Mouse (Mus musculus) midbrain, embryonic 11.5 days (tissue): ENCODE measurements around the gene Bcl2. TPM values are rescaled to one million over a fixed set of nuclear protein-coding genes. Genes with fewer than 3 reads are reported as not detected.
"Not testable (repeated sequence)": the region's sequence is repeated elsewhere in the genome, so short reads cannot be mapped to it uniquely, and the experiment has no call there.

Source experiments
- ATAC-seq: fragments of 200-750 bp; cut with Nextera tagmentation; 2 replicates; pipeline ENCODE4 v1.8.0; 2017; ENCODE audit warnings: moderate TSS enrichment, moderate library complexity; ENCODE audit not compliant: low FRiP score
- DNase-seq: peaks from one replicate; pipeline ENCODE4 v3.0.0; 2015; ENCODE audit warnings: low spot score; ENCODE audit errors: missing footprints
- H3K27ac ChIP-seq: fragments of 300-500 bp; sonication (generic); 2 replicates; pipeline ENCODE4 v1.5.1; 2014; ENCODE audit warnings: low read depth, low read length
- H3K27me3 ChIP-seq: fragments of 300-500 bp; sonication (generic); 2 replicates; pipeline ENCODE4 v1.6.1; 2014; ENCODE audit warnings: mild to moderate bottlenecking, low read length, moderate library complexity, mixed read lengths; ENCODE audit not compliant: control insufficient read depth, insufficient read depth
- H3K36me3 ChIP-seq: fragments of 300-500 bp; sonication (generic); 2 replicates; pipeline ENCODE4 v1.6.1; 2014; ENCODE audit warnings: mild to moderate bottlenecking, low read length, moderate library complexity, mixed read lengths; ENCODE audit not compliant: control insufficient read depth, insufficient read depth
- H3K4me1 ChIP-seq: fragments of 300-500 bp; sonication (generic); 2 replicates; pipeline ENCODE4 v1.6.1; 2014; ENCODE audit warnings: low read length; ENCODE audit not compliant: control insufficient read depth, insufficient read depth
- H3K4me2 ChIP-seq: fragments of 300-500 bp; sonication (generic); 2 replicates; pipeline ENCODE4 v1.6.1; 2014; ENCODE audit warnings: mild to moderate bottlenecking, moderate library complexity
- H3K4me3 ChIP-seq: fragments of 300-500 bp; sonication (generic); 2 replicates; pipeline ENCODE4 v1.5.1; 2014; ENCODE audit warnings: low read depth, low read length
- H3K9ac ChIP-seq: fragments of 300-500 bp; sonication (generic); 2 replicates; pipeline ENCODE4 v1.6.1; 2014; ENCODE audit warnings: low read length
- H3K9me3 ChIP-seq: fragments of 300-500 bp; sonication (generic); 2 replicates; pipeline ENCODE4 v1.6.1; 2016; ENCODE audit warnings: low read length; ENCODE audit not compliant: control insufficient read depth
- WGBS: fragments of 180-500 bp; shearing (Covaris S2); extraction: QIAGEN DNeasy Blood & Tissue Kit; methylation state at CpG from one replicate; pipeline ENCODE4 v1.1.7; 2014; 5-methylcytosine and 5-hydroxymethylcytosine counted together
- polyA plus RNA-seq: library from polyadenylated mRNA; unstranded; fragments of >200 nt; fragmentation: Nextera tagmentation; extraction: Ambion mirVana; gene quantifications from 2 replicates; pipeline ENCODE4 v1.2.1, GENCODE M21; 2014

Bcl2 gene
- polyA plus RNA-seq, 1 experiment from 2014 or later, result 6.2 TPM

- H3K4me2 ChIP-seq, result no peak overlapping the region
- no peak overlapping the region for H3K27ac ChIP-seq
- H3K36me3 ChIP-seq, result peaks cover 3% of the 10 kb centered on the region; the same call in 1 of the 2 replicates
- H3K9ac ChIP-seq, result no peak overlapping the region
- no peak for DNase-seq
- no peaks in the 10 kb centered on the region for H3K27me3 ChIP-seq
- 92% methylated on average over 6 of the region's 6 CpGs for WGBS
- ATAC-seq, result no peak
- no peak overlapping the region for H3K4me3 ChIP-seq
- H3K9me3 ChIP-seq, result no peaks in the 10 kb centered on the region
- no peaks in the 10 kb centered on the region for H3K4me1 ChIP-seq
Observed at GRCm38 (mm10) chr1:106742980-106743379, 28.9 kb upstream of the Bcl2 start.

DNA sequence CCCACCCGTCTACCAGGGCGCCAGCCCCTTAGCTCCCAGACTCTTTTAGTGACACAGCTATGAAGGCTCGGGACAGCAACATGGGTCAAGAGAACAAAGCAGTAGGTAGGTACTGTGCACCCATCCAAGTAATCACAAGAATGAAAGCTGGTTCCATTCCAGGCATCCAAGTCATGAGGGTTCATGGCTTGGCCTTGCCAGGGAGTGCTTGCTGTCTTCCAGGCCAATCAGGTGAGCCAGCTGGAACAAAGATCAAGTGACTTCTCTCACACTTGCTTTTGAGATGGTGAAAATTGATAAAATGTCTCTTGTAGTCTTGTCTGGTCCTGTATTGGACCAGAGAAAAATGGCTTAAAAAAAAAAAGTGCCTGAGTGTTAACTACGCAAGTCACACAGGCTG is 26.7 kb upstream of the Bcl2 start:
- Histone ChIP-seq H3K36me3 (no peaks in the 10 kb centered on the region), H3K9ac (no peak overlapping the region), H3K4me3 (no peak overlapping the region), H3K9me3 (no peaks in the 10 kb centered on the region), H3K4me2 (no peak overlapping the region), H3K27ac (no peak overlapping the region), H3K27me3 (no peaks in the 10 kb centered on the region), H3K4me1 (no peaks in the 10 kb centered on the region)
- WGBS, result 95% methylated on average over 4 of the region's 4 CpGs
- ATAC-seq (no peak), DNase-seq (no peak)

GRCm38 (mm10) chr1:106739810-106740209 is 25.7 kb upstream of the Bcl2 start:
- no peak for ATAC-seq
- no peak overlapping the region for H3K9ac ChIP-seq
- H3K9me3 ChIP-seq, result no peaks in the 10 kb centered on the region
- H3K27me3 ChIP-seq, result no peaks in the 10 kb centered on the region
- no peak overlapping the region for H3K27ac ChIP-seq
- WGBS, result 90% methylated on average over 5 of the region's 5 CpGs
- H3K4me1 ChIP-seq, result no peaks in the 10 kb centered on the region
- no peaks in the 10 kb centered on the region for H3K36me3 ChIP-seq
- no peak for DNase-seq
- H3K4me2 ChIP-seq, result no peak overlapping the region
- H3K4me3 ChIP-seq, result no peak overlapping the region

DNA sequence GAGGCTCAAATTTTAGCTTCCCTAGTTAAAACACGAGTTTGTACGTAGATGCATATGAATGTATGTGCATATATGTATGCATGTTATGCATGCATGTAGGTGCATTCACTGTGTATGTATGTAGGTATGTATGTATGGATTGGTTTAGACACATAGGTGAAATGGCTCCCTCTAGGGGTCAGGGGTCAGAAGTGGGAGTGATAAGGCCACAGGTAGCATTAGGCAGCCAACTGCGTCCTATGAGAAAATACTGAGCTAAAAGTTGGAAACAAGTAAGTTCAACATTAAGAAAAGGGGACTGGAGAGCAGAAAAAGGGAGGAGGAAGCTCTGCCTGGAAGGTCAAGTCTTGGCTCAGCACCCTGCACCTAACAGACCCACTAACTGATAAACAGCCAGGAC is 24.0 kb upstream of the Bcl2 start:
- no peak for ATAC-seq
- H3K9me3 ChIP-seq, result no peaks in the 10 kb centered on the region
- no peaks in the 10 kb centered on the region for H3K27me3 ChIP-seq
- H3K27ac ChIP-seq, result no peak overlapping the region
- no peaks in the 10 kb centered on the region for H3K4me1 ChIP-seq
- H3K4me2 ChIP-seq, result no peak overlapping the region
- WGBS, result 82% methylated on average over 3 of the region's 3 CpGs
- H3K36me3 ChIP-seq, result no peaks in the 10 kb centered on the region
- no peak overlapping the region for H3K4me3 ChIP-seq
- no peak for DNase-seq
- no peak overlapping the region for H3K9ac ChIP-seq

DNA sequence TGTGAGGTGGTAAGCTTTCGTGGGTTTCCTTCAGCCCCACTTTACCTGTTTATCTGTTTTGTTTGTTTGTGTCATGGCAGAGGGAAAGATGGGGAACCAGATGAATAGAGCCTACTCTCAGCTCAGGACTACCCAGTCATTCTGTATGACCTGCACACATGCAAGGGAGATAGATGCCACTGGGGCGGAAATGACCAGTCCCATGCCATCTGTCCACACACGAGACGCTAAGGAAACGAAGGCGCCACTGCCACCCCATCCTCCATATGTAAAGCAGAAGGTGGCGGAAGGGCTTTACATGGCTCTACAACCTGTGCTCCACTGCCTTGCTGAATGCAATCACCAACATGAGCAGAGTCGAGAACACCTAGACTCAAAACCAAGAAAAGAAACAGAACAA is 22.1 kb upstream of the Bcl2 start:
- no peaks in the 10 kb centered on the region for H3K9me3 ChIP-seq
- H3K9ac ChIP-seq, result no peak overlapping the region
- H3K4me2 ChIP-seq, result no peak overlapping the region
- no peaks in the 10 kb centered on the region for H3K27me3 ChIP-seq
- no peak overlapping the region for H3K27ac ChIP-seq
- H3K4me3 ChIP-seq, result no peak overlapping the region
- DNase-seq (no peak), ATAC-seq (no peak)
- H3K36me3 ChIP-seq, result no peaks in the 10 kb centered on the region
- H3K4me1 ChIP-seq, result no peaks in the 10 kb centered on the region
- WGBS, result 94% methylated on average over 8 of the region's 8 CpGs

DNA sequence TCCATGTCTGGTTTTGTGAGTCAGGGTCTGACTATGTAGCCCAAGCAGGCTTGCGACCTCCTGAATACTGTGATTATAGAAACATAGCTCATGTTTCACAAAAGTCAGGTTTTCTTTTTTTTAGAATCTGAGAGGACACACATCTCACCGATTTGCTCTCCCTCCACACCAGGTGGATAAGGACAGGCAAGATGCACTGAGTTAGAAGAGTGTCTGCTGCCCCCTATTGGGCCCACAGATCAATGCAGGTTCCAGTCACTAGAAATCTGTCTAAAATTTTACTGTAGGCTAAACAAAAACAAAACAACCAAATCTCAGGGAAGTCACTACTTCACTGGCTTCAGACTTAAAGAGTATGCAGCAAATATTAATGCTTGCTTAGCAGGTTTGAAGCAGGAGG is 21.5 kb upstream of the Bcl2 start:
- WGBS, result 66% methylated on average over 2 of the region's 2 CpGs
- no peaks in the 10 kb centered on the region for H3K9me3 ChIP-seq
- H3K27ac ChIP-seq, result no peak overlapping the region
- DNase-seq (peak; percentile 91), ATAC-seq (peak; percentile 52; the same call in 1 of the 2 replicates)
- H3K4me1 ChIP-seq, result no peaks in the 10 kb centered on the region
- no peaks in the 10 kb centered on the region for H3K36me3 ChIP-seq
- no peak overlapping the region for H3K9ac ChIP-seq
- H3K27me3 ChIP-seq, result no peaks in the 10 kb centered on the region
- no peak overlapping the region for H3K4me2 ChIP-seq
- no peak overlapping the region for H3K4me3 ChIP-seq

DNA sequence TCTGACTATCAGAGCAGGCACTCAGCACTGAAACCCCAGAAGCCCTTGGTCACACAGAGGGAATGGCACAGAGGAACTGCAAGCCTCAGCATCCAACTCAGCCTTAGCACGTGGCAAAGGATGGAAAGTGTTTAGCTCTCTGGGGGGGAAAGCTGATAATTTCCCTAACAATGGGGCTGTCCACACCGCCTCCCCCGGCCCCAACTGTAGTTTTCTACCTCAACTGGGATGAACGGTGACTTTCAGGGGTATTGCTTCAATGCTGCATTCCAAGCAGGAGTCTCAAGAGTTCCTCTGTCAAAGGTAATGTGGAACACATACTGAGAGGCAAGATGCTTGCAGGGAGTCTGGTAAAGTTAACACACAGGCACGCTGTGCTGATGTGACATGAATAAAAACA is 8.0 kb upstream of the Bcl2 start:
- no peak overlapping the region for H3K9ac ChIP-seq
- no peaks in the 10 kb centered on the region for H3K4me1 ChIP-seq
- ATAC-seq (no peak), DNase-seq (no peak)
- H3K4me2 ChIP-seq, result no peak overlapping the region
- no peak overlapping the region for H3K27ac ChIP-seq
- no peaks in the 10 kb centered on the region for H3K27me3 ChIP-seq
- H3K9me3 ChIP-seq, result no peaks in the 10 kb centered on the region
- H3K36me3 ChIP-seq, result no peaks in the 10 kb centered on the region
- 25% methylated on average over 5 of the region's 5 CpGs for WGBS
- no peak overlapping the region for H3K4me3 ChIP-seq

DNA sequence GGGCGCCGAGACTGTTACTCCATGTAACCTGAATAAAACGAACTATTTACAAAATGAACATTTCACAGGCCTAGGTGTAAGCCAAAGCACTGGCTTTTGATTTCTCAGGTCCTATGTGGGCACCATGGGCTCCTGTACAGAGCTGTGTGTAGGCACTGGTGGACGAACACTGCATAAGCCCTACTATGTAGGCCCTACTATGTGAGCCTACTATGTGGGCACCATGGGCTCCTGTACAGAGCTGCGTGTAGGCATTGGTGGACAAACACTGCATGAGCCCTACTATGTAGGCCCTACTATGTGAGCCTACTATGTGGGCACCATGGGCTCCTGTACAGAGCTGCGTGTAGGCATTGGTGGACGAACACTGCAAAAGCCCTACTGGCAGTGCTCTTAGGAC is 3.7 kb upstream of the Bcl2 start:
- not testable (repeated sequence) for H3K4me2 ChIP-seq, H3K9ac ChIP-seq, DNase-seq, H3K4me1 ChIP-seq, H3K9me3 ChIP-seq, ATAC-seq, H3K4me3 ChIP-seq, H3K27ac ChIP-seq, H3K27me3 ChIP-seq, H3K36me3 ChIP-seq
- 81% methylated on average over 7 of the region's 7 CpGs for WGBS

DNA sequence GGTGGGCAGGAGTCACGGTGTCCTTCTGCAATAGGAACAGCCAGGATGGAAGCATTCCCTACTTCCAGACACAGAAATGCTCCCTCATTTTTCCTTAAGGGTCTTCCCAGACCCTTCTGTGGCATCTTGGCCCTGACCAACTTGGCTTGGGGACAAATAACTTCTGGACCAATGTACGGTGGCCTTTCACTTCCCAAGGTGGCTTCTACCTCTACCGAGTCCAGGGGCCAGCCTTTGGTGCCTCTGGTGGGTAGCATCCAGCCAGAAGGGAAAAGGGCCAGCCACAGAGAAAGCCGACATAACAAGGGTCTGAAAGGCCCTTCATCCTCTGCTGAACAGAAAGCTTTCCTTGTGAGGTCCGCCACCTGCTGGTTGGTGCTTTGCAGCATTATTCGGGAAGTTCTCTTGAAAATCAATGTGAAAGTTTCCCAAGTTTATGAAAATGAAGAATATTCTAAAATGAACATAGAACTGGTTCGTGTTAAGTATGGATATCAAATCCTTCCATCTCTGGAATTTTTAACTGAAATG is 3.1 kb upstream of the Bcl2 start:
- no peaks in the 10 kb centered on the region for H3K36me3 ChIP-seq
- DNase-seq (peak; percentile 94), ATAC-seq (no peak)
- H3K4me1 ChIP-seq, result peaks cover 6% of the 10 kb centered on the region
- no peaks in the 10 kb centered on the region for H3K27me3 ChIP-seq
- no peak overlapping the region for H3K4me3 ChIP-seq
- H3K27ac ChIP-seq, result no peak overlapping the region
- 25% methylated on average over 7 of the region's 7 CpGs for WGBS
- H3K9me3 ChIP-seq, result no peaks in the 10 kb centered on the region
- no peak overlapping the region for H3K4me2 ChIP-seq
- H3K9ac ChIP-seq, result no peak overlapping the region

- 92% methylated on average over 3 of the region's 3 CpGs for WGBS
- H3K9me3 ChIP-seq, result no peaks in the 10 kb centered on the region
- no peak overlapping the region for H3K27ac ChIP-seq
- H3K4me3 ChIP-seq, result no peak overlapping the region
- no peak overlapping the region for H3K4me2 ChIP-seq
- peaks cover 13% of the 10 kb centered on the region for H3K4me1 ChIP-seq
- no peaks in the 10 kb centered on the region for H3K27me3 ChIP-seq
- DNase-seq, result no peak
- no peaks in the 10 kb centered on the region for H3K36me3 ChIP-seq
- no peak for ATAC-seq
- H3K9ac ChIP-seq, result no peak overlapping the region
Observed at GRCm38 (mm10) chr1:106716141-106716540, 2.1 kb upstream of the Bcl2 start.
